Mouse (Mus musculus): ENCODE measurements around the gene Col11a2.

- TF ChIP-seq POLR2A (IDR thresholded peaks at IDR 0.05; ENCODE audit: insufficient read depth, low read depth, low read length) (no peak), EP300 (IDR thresholded peaks at IDR 0.05; ENCODE audit: insufficient read depth, low read depth, low read length) (no peak), CTCF (IDR thresholded peaks at IDR 0.05) (no peak)
Observed at GRCm38 (mm10) chr17:34107109-34107867, 68.1 kb downstream of the Col11a2 start.
